Mouse (Mus musculus) heart, postnatal 10 days (tissue): Measurements from ENCODE around the gene Soat2. TPM values are rescaled to one million over a fixed set of nuclear protein-coding genes. Genes with fewer than 3 reads are reported as not detected.
A peak's percentile ranks its signal among the peaks of the same experiment; 100 is the strongest.
"Not testable (repeated sequence)": the region's sequence is repeated elsewhere in the genome, so short reads cannot be mapped to it uniquely, and the experiment has no call there.

ENCODE experiments used
- DNase-seq, 2 experiments: peaks; one replicate each; pipeline ENCODE4 v3.0.0; 2021
- intact Hi-C: fragments of 180-260 bp; cut with DNase I; formaldehyde crosslinking; loops from one replicate; pipeline ENCODE4 v1.15.1; 2025
- total RNA-seq, 2 experiments: library from RNA; stranded (reverse); gene quantifications; 2 replicates each; pipeline ENCODE4 v1.2.3; 2021

Gene Soat2
- total RNA-seq, 2 experiments from 2014 or later: 0.20 TPM; not detected in 1

DNA sequence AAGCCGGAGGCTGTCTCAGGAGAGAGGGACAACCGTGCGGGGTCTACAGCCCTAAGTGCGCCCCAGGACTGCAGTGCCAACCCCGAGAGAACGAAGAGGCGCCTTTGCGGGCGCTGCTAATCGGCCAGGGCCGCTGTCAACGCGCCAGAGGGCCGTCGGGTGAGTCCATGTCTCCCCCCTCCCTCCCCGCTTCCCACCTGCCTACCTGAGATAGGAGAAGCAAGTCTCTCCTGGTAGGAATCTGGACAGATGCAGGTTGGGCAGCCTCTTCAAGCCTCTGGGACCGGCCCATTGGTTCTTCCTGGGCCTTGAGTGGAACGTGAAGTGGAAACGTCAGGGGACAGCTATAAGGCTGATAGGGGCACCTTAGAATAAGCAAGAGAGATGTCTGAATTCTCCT is 5.6 kb upstream of the Soat2 start:
- no peak for DNase-seq
- intact Hi-C loops: loop anchor here (5.0 kb wide), 1 partner anchor 37 kb away; no protein-coding TSS in a partner anchor

DNA sequence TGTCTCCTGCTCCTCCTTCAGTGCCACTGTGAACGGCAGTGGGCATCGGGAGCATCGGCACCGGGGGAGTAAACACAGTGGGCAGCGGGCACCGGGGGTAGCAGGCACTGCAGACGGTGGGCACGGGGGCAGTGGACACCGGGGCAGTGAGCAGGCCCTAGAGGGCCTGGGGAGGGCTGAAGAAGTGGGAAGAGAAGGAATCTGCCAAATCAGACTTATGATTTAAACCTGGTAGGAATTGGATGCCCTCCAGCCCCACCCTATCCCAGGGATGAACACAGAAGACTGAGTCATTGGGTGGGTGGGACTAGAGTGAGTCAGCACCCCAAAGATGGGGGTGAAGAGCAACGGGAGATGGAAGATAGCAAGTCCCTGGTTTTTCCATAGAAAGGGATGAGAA is 5.0 kb upstream of the Soat2 start:
- peak; percentile 21 to 41 for DNase-seq
- intact Hi-C loops: loop anchor here (5.0 kb wide), 1 partner anchor 38 kb away; no protein-coding TSS in a partner anchor

DNA sequence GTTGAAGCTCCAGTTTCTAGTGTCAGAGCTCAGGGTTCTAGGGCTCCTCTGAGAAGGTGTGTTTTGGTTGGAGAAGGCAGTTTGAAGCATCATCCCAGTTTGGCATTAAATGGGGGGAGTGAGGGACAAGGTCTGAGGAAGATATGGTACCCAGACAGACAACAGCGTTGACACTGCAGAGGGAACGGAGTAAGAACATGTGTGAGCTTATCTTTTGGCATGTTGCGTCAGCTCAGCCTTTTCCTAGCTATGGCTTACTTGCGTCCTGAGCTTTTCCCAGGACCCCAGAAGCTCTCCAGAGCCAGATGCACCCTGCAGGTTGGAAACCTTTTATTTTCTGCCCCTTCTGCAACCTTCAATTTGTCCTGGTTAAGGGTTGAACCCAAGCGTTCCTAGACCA is 4.2 kb upstream of the Soat2 start:
- DNase-seq: no peak
- intact Hi-C loops: loop anchor here (5.0 kb wide), 1 partner anchor 39 kb away; no protein-coding TSS in a partner anchor

DNA sequence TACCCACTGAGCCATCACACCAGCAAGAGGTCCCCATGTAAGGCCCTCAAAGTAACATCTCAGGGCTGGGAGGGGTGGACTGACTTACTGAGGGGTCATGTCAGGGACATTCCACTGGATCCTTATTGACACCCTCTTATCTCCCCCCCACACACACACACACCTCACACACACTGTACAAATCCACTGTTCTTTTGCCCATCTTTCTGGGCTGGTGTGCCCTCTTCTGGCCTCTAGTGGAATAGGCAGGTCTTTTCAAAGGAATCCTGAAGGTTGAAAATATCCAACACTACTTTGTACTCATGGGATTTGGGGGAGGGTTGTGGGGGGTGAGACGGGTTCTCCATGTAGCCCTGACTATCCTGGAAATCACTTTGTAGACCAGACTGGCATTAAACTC is 3.4 kb upstream of the Soat2 start:
- intact Hi-C loops: loop anchor here (1.0 to 5.0 kb wide), 2 partner anchors 30 to 40 kb away; no protein-coding TSS in a partner anchor

DNA sequence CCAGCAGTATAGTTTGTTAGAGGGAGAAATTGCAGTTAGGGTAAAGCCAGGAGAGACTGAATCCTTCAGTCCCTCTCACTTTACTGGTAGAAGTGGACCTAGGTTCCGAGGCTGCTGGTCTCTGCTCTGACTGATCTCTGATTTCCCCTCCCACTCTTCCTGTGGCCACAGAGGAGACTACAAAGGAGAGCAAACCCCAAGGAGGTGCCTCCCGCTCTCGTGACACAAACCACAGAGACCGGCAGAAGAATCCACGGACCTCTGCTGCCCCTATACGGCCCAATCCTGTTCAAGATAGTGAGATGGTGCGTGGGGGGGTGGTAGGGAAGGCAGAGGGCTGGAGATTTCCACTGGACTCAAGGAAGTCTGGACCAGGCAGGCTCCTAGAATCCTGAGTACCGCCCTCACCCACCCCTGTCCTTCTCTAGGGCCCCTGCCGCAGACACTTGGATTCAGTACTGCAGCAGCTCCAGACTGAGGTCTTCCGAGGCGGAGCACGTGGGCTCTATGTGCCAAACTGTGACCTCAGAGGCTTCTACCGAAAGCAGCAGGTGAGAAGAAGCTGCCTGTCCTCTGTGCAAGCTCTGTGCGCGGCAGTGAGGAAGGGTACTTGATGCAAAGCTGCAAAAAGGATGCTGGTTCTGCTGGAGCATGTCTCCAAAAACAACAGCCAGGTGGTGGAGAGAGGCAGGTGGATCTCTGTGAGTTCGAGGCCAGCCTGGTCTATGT is 2.5 kb upstream of the Soat2 start:
- intact Hi-C loops: loop anchor here (1.0 to 5.0 kb wide), 2 partner anchors 31 to 41 kb away; no protein-coding TSS in a partner anchor
- no peak for DNase-seq

More for the DNA sequence above, 3.4 kb upstream of the Soat2 start:
- DNase-seq: peak; percentile 59 to 80

DNA sequence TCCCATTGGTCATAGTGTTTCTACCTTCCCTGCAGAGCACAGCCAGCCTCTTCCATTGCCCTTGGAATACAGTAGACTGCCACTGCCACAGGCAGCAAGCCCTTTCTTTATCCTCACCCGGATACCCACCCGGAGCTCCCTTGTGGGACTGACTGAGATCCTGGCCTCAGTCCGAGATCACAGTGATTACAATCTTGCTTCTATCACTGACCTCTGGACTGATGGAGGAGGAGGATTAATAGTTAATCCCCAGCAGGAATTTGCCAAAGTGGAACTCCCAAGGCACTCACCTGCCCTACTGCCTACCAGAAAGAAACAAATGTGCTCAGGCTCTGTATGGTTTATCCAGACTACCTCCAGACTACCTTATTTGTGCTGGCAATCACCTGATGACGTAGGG is 765 bp upstream of the Soat2 start:
- no peak for DNase-seq
- intact Hi-C loops: loop anchor here (5.0 kb wide), 1 partner anchor 42 kb away; no protein-coding TSS in a partner anchor

DNA sequence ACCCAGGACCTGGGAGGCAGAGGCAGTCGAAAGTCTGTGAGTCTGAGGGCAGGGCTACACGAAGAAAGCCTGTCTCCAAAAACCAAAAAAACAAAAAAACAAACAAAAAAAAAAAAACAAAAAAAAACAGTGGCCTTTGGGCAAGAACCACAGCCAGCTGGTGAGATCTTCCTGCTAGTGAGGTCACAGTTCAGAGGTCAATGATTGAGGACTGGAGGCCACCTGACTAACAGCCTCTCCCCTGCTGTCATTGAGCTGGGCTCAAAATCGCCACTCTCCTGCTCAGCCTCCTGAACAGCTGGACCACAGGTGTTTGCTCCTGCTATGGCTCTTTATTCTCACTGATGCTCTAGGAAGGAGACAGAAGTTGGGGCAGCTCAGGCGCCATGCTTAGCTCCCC is 2.3 kb downstream of the Soat2 start:
- intact Hi-C loops: no loop called here
- DNase-seq: no peak

DNA sequence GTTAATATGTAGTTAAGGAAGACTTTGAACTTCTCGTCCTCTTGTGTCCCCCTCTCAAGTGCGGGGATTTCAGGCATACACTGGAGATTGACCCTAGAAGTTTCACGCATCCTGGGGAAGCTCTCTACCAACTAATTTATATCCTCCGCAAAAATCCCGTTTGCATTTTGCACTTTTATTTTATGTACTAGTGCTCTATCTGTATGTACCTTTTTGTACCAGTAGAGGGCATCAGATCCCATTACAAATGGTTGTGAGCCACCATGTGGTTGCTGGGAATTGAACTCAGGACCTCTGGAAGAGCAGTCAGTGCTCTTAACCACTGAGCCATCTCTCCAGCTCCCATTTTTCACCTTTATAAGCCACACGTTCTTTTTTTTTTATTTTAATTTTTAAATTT is 4.7 kb downstream of the Soat2 start:
- DNase-seq: not testable (repeated sequence)
- intact Hi-C loops: loop anchor here (5.0 kb wide), 1 partner anchor 67 kb away; no protein-coding TSS in a partner anchor

DNA sequence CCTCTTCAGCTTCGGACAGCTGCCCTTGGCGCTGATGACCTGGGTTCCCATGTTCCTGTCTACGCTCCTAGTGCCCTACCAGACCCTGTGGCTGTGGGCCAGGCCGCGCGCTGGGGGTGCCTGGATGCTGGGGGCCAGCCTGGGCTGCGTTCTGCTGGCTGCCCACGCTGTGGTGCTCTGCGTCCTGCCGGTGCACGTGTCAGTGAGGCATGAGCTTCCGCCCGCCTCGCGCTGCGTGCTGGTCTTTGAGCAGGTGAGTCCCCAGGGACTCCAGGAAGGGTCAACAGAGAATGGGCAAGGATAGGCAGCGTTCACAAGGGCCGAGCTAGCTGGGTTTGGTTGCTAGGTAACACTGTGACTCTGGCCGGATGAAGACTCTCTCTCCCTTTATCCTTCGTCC is 6.5 kb downstream of the Soat2 start:
- intact Hi-C loops: loop anchor here (5.0 kb wide), 1 partner anchor 65 kb away; no protein-coding TSS in a partner anchor
- DNase-seq: no peak

DNA sequence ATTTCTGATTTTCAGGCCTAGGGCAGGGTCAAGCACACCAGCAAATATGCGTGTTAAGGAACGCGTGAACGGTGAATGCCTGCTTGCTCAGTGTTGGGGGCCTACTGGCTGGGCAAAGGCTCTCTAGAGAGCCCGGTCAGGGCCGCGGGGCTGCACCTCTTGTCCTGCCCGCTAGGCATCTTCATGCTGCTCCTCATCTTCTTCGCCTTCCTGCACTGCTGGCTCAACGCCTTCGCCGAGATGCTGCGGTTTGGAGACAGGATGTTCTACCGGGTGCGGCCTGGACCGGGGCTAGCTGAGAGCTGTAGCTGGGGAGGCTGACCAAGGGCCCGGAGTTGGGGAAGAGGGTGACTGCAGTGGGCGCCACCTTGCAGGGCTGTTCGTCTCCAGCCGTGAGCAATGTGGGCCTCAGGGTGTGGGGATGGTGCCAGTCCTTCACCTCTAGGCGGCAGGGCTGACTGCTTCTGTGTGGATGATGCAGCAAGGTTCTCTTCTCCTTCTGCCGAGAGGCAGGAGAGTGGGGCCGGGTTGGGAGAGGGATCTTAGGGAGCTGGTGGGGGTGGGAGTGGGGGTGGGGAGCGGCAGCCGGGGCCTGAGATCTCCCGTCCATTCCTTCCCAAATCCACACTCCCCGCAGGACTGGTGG is 10.2 kb downstream of the Soat2 start:
- intact Hi-C loops: no loop called here
- no peak for DNase-seq

DNA sequence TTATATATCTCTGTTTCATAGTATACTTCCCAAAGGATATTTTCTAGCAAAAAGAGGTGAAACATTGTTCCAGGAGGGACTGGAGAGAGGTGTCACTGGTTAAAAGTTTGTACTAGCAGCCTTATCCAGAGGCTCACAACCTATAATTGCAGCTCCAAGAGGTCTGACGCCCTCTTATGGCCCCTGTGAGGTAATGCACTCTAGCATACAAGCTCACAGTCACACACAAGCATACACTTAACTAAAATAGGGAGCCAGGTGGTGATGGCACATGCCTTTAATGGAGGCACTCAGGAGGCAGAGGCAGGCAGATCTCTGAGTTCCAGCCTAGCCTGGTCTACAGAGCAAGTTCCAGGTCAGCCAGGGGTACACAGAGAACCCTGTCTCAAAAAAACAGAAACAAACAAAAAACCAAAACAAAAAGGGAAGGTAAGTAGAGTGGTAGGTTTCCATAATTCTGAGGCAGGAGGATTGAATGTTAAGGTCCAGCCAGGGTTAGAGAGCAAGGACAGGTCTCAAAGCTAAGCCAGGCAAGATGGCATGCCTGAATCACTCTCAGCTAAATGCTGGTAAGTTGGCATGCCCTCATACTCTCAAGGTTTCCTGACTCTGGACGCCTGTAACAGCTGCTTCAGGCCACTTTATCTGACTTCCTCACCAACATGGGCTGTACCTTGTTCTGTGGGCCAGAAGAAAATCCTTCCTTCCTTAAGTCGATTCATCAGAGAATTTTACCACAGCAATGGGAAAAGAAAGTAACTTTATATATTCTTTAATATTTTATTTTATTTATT is 13.8 kb downstream of the Soat2 start:
- intact Hi-C loops: no loop called here
- no peak for DNase-seq

DNA sequence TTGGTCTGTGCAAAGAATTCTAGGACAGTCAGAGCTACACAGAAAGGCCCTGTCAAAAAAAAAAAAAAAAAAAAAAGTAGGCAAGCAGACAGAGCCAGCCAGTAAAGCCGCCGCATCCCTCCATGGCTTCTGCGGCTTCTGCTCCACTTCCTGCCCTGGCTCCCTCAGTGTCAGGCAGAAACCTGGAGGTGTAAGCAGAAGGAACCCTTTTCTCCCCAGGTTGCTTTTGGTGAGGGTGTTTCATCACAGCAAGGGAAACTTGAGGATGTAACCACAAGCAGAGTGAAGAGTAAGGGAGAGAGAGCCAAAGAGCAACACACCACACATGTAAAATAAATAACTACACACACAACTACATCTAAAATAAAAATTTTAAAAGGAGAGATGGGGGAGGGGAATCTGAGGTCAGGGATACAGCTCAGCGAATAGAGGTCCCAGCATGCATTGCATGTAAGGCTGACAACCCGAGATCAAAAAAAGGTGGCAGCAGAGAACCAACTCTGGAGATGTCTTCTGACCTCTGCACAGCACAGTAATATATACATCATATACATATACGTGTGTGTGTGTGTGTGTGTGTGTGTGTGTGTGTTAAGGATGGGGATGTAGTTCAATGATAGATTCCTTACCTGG is 15.3 kb downstream of the Soat2 start:
- DNase-seq: no peak
- intact Hi-C loops: no loop called here

DNA sequence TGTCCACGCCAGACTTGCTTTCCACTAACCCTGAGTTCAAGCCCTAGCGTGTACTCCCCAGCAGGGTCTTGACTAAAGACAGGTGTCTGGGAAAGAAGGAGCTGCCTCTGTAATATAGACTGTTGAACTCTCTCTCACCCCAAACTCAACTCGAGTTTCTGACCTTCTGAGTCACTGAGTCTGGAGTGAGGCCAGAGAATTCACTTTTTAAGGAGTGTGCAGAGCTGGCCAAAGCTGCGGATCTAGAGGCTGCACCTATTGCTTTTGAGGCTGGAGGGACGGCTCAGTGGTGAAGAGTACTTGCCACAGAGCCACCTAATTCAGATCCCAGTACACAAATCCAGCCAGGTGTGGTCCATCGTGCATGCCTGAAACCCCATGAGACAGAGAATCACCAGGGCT is 17.3 kb downstream of the Soat2 start:
- intact Hi-C loops: no loop called here
- DNase-seq: peak; percentile 44 to 48

DNA sequence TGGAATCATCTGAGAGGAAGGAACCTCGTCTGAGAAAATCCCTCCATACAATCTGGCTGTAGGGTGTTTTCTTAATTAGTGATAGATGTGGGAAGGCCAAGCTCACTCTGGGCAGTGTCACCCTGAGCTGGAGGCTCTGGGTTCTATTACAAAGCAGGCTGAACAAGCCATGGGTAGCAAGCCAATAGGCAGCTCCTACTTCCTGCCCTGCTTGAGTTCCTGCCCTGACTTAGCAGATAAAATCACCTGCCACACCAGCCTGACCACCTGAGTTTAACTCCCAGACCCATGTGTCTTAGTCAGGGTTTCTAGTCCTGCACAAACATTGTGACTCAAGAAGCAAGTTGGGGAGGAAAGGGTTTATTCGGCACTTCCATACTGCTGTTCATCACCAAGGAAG is 18.7 kb downstream of the Soat2 start:
- DNase-seq: no peak
- intact Hi-C loops: no loop called here

DNA sequence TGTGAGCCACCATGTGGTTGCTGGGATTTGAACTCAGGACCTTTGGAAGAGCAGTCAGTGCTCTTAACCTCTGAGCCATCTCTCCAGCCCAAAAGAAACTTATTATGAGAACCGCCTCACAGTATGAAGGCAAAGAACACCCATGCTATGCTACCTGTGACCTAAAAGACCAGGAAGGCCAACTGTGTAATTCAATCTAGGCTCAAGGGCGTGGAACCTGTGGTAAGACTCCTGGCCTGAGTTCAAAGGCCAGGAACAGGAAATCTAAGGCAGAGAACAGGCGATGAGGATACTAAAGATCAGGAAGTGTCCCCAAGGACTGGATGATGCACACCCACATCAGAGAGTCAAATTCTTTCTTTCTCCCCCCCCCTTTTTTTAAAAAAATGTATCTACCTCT is 23.3 kb downstream of the Soat2 start:
- DNase-seq: no peak
- intact Hi-C loops: no loop called here

DNA sequence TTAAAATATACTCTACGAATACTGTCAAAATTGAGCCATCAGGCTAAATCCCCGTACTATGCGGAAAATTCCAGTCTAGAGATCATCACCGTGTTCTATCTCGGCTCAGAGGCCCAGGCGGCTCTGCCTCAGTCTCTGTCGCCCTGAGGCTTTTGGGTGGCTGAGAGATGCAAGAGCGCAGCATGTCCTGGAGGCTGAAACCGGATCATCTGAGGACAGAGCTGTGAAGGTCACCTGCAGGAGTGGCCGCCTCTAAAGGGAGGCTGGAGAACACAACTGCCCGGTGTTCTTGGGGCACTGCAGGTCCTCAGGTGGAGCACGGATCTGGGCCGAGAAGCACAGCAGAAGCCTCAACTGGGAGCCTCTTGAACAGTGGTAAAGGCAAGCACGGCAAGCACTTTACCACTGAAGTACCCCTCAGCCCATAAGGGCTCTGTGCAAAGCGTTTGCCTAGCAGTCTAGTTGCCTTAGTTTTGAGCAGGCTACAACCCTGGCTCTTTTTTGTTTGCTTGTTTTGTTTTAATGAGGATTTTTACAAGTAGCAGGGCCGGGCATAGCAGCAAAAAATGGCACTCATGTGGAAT is 25.5 kb downstream of the Soat2 start:
- no peak for DNase-seq
- intact Hi-C loops: loop anchor here (5.0 kb wide), 1 partner anchor 141 kb away; no protein-coding TSS in a partner anchor

DNA sequence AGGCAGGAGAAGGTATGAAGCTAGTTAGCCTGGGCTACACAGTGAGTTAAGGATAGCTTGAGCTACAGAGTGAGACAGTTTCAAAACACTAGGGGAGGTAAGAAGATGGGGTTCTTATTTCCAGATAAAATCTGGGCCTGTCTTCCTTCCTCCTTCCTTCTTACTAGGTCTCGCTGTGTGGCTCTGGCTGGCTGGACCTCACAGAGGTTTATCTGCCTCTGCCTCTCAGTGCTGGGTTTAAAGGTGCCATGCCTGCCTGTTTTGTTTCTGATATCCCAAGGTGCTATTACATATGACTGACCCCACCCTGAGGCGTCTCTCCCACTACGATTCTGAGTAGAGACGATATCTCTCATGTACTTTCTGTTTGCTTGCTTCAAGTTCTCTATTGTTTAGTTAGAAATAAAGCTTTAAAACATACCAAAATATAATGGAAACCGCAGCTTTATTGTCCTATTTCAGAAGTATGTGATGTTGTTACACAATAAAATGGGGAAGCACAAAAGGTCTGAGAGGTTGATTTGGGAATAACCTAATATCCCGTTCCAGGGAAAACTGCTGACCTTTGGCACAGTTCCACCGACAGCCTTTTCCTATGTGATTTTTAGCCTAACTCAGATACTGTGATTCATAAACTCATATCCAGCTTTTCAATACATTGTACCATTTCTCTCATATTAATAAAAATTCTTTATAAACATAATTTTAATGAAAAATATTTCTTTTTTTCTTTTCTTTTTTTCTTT is 26.4 kb downstream of the Soat2 start:
- DNase-seq: no peak
- intact Hi-C loops: loop anchor here (5.0 kb wide), 1 partner anchor 141 kb away; no protein-coding TSS in a partner anchor

DNA sequence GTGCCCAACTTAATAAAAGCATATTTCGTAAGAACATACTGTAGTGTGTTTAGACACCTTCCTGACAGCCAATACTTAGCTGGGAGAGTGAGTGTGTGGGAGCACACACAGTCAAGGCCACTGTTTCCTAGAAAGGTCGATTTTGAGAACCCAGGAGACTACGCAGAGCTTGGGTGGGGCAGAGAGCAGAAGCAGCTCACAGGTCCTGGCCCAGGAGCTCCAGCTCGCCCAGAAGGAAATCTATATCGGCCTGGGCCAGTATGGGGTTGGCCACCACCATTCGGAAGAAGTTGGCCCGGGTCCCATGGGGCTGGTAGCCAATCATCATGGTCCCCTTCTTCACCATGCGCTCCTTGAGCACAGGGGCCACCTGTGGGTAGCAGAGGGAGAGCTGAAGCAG is 27.1 kb downstream of the Soat2 start:
- intact Hi-C loops: loop anchor here (5.0 kb wide), 1 partner anchor 140 kb away; no protein-coding TSS in a partner anchor
- DNase-seq: no peak

DNA sequence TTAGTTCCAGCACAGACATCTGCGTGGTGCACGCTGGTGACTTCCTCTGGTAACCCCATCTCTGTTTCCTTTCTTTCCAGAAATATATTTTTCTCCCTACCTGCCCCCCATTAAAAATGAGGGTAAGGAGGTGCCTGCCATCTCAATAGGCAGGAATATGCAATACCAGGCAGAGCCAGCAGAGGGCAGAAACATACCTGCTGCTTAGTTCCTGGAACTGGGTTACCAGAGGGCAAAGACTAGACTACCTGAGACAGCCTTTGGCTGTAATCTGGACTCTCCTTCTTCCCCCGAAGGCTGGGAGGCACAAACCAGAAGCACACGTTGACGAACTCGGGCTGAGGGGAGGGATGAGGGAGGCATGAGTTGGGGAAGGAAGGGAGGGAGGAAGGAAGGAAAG is 28.0 kb downstream of the Soat2 start:
- peak; percentile 83 to 89 for DNase-seq
- intact Hi-C loops: loop anchor here (1.0 to 5.0 kb wide), 2 partner anchors 46 to 139 kb away; no protein-coding TSS in a partner anchor
